Mouse (Mus musculus) mouse embryonic stem cell (cell line): ENCODE data around the gene Ccdc27.

Source experiments
- in situ Hi-C, 2 experiments: fragments of 300-500 bp; cut with MboI; formaldehyde crosslinking; loops; 1 replicate in 1 of 2; 3 replicates in 1 of 2; pipeline ENCODE4 v1.14.3; 2019 to 2020; ENCODE audit warnings: low sequenced_read_pairs in 2 of 2, low pct_unique_long_range_greater_than_20kb in 1 of 2, mixed read lengths in 1 of 2; ENCODE audit not compliant: unreplicated experiment in 1 of 2

Gene Ccdc27

DNA sequence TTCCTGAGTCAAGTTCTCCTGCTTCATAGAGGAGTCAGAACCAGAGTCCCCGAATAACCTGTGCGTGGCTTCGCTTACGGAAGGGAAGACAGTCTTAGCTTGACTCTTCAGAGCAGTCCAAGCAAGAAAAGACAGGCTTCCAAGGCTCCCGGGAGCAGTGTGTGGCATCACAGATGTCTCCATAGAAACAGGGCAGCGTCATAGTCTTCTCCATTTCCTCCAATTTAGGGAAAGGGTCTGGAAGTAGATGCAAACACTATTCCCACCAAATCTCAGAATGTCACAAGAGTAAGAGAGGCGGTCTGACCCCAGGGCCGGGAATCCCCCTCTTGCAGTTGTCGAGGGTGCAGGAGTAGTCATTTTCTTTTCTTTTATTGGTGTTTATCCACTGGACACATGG, at the start of gene Ccdc27:
Ccdc27 (minus strand) TSS at position 101 of the 400 bp plus-strand sequence.
- in situ Hi-C loops, result no loop called here

DNA sequence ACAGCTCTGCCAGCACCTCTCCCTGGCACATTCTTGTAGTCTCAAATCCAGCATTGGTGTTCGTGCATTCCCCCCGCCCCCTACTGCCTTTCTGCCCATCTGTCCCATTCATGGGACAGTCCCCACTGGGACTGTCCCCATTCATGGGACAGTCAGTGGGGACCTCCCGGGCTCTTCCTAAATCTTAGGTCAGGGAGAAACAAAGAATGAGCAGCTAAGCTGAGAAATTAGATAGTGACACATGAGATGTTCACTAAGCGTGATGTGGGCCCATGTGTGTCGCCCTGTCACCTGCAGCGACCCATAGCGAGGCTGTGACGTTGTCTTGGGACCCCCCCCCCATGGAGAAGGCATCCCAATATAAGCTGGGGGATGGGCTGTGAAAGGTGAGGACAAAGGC, 48.9 kb upstream of the Ccdc27 start:
- in situ Hi-C loops, result no loop called here

- in situ Hi-C loops, result no loop called here
Measured at GRCm38 (mm10) chr4:154089205-154089604, 46.7 kb upstream of the Ccdc27 start.

DNA sequence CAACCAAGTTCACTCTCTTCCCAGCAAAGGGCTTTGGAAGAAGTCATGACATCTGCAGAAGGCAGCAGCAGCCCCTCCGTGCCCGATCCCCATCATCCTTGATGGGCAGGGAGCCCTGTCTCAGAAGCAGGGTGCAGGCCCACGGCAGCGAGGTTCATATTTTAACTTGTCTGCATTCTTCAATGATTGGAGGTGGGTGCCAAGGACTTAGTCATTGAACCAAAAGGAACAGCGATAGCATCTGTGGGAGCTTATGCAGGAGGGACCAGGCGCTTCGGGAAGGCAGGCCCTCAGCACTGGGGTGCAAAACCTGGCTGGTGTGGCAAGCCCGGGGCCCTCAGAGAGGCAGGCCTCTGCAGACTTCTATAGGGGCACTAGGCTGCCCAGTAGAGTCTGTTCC, 44.0 kb upstream of the Ccdc27 start:
- in situ Hi-C loops, result no loop called here

GRCm38 (mm10) chr4:154085856-154086255, 43.4 kb upstream of the Ccdc27 start:
- in situ Hi-C loops, result no loop called here

- in situ Hi-C loops, result no loop called here
Measured at GRCm38 (mm10) chr4:154081974-154082373, 39.5 kb upstream of the Ccdc27 start.

DNA sequence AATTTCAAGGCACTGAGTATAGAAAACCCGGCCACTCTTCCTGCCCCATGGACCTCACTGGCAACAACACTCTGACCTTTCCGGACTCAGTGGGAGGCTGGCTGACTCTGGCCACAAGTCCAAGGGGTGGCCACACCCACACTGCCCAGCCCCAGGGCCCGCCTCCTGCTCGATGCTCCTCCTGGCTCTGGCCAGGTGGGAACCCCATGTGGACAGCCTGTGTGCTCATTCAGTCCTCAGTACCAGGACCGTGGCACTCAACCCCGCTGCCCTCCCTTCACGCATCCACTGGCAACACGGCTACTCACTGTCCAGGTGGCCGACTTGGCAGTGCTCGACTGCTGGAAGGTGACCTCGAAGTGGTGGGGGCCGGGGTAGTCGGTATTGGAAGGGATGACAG, 38.5 kb upstream of the Ccdc27 start:
- in situ Hi-C loops, result no loop called here

DNA sequence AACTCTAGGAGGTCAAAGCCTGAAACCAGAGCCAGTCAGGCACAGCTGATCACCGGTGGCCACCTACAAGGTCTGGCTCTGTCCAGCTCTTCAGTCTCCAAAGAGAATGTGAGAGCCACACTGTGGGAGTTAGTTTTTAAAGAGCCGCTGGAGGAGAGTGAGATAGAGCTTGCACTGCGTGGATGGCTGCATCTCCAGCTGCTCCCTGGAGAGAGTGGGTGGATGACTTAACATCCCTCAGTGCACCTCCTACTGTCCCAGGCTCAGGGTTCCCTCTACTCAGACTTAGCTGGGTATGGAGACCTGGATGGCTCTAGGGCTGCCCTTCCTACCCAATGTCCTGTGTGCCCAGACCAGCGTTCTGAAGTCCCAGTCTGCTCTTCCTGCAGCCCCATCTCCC, 37.7 kb upstream of the Ccdc27 start:
- in situ Hi-C loops, result no loop called here

GRCm38 (mm10) chr4:154071941-154072340, 29.5 kb upstream of the Ccdc27 start:
- in situ Hi-C loops, result no loop called here

DNA sequence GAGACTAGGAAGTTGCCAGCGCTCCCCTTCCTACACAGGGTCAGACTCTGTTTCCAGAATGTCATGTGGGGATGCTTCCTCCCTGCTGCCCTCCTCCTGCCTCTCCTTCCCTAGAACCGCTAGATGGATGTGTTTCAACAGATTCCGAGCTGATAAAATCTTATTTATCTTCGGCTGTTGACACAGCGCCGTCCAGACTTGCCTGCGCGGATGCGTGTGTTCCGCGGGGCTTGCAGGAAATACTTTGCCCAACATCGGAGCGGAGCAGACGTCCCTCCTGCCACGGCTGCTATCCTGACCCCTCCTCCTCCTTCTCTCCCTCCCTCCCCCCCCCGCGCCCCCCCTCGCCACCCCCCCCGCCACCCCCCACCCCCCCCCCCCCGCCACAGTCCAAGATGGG, 29.0 kb upstream of the Ccdc27 start:
- in situ Hi-C loops, result no loop called here

DNA sequence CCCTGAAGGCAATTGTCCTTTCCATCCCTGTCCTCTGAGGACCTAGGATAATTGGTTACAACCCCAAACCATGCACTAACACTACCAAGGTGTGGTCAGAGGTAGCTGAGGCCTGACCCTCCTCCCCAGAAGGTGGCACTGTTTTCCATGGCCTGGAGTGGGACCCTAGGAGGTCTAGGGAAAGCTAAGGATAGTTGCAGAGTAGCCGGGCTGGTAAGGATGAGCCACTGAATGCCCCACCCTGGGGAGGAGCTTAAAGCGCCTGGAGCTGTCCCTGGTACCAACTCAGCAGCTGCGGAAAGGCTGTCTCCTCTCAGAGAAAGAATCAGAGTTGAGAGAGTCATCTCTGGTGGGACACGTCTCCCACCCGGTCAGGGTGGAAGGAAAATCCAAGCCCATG, 28.4 kb upstream of the Ccdc27 start:
- in situ Hi-C loops, result no loop called here

DNA sequence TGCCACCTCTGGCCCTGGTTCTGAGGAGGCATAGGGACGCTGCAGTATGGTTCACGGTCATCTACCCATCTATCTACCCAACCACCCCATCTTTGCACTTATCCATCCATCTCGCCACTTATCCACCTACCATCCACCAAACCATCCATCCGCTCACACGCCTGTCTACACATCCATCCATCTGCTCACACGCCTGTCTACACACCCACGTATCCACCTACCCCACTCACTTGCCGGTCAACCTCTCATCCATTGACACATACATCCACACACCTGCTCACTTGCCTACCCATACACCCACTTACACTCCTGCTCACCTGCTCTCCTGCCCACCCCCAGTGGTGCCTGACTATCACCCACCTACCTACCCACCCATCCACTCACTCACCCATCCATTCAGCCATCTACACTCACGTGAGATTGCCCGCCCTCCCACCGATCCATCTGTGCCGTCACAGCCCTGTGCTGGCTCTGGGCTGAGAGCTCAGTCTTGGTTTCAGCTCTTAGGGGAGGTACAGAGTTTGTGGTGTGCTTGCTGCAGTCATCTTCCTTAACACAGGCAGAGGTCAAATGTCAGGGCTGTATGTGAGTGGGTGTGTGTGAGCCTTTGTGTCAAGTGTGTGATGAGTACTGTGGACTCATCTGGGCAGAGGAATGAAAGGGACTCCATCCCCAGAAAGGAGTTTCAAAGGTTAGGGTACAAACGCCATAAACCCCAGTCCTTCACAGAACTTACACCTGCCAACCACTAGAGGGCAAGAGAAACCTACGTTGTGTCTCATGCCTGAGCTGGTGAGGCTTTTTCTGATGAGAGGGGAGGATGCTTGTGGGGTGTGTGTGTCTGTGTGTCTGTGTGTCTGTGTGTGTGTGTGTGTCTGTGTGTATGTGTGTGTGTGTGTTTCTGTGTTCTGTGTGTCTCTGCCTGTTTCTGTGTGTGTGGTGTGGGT, 22.6 kb upstream of the Ccdc27 start:
- in situ Hi-C loops, result no loop called here

DNA sequence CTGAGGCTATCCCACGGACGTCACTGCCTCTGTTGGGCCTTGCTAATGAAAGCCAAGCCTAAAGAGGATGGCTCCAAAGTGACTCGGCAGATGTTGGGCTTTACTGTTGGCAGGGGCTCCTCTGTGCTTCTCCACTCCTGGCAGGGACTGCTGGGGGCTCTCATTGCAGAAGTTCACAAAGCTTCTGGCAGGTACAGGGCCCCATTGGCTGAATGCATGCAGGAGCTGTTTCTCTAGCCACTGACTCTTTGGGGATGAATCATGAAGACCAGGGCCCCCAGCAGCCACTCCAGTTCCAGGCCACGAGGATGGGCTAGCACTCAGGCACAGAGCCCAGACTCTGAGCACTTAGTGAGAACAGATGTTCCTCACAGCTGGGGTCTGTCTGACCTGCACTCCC, 15.2 kb upstream of the Ccdc27 start:
- in situ Hi-C loops, result no loop called here

DNA sequence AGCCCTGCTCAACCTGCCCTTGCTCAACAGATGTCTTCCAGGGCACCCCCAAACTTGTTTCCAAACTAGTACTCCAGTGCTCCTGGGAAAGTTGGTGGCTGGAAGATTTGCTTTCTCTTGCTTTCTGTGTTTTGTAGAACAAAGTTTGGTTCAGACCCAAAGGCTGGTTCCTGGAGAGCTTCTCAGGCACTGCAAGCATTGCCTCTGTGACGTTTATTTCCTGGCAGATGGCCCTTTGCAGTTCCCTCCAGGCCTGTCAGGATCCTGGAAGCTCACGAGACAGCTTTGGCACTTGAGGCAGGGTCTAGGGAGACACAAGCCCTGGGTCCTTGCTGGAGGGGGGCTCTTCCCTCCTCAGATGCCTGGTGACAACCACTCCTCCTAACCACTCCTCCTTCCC, 14.2 kb upstream of the Ccdc27 start:
- in situ Hi-C loops, result no loop called here

GRCm38 (mm10) chr4:154056046-154056445, 13.6 kb upstream of the Ccdc27 start:
- in situ Hi-C loops, result no loop called here

- in situ Hi-C loops, result no loop called here
Measured at GRCm38 (mm10) chr4:154055482-154055881, 13.0 kb upstream of the Ccdc27 start.

GRCm38 (mm10) chr4:154053065-154053464, 10.6 kb upstream of the Ccdc27 start:
- in situ Hi-C loops, result no loop called here

DNA sequence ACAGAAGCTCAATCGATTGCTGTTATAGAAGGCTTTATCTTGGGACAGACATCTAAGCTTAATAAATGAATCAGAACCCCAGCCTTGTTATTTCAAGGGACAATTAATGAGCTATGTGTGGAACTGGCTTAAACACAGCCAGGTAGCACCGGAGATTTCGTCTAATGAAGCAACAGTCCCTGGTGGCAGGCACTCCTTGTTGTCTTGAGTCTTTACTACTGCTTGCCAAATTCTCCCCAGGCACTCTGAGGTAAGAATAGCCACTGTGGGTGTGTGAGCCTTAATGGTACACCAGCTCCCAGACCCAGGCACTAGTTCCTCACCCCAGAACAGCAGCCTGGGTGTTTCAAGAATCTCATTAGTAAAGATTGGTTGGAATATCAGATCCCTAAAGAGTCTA, 8.9 kb upstream of the Ccdc27 start:
- in situ Hi-C loops, result no loop called here

- in situ Hi-C loops, result no loop called here
Measured at GRCm38 (mm10) chr4:154045837-154046236, 3.4 kb upstream of the Ccdc27 start.

GRCm38 (mm10) chr4:154037123-154037522, 5.4 kb downstream of the Ccdc27 start:
- in situ Hi-C loops, result no loop called here
